Mouse (Mus musculus) MEL (cell line): ENCODE measurements around the gene Yap1.

Experiments
- CHD1 ChIP-seq: IDR thresholded peaks from 2 replicates; pipeline ENCODE4 v1.6.1; 2012; ENCODE audit warnings: low read depth, mild to moderate bottlenecking, inconsistent platforms, low read length, improper control_type of control experiment
- CHD2 ChIP-seq: IDR thresholded peaks from 2 replicates; pipeline ENCODE4 v1.6.1; 2011; ENCODE audit warnings: low read length, improper control_type of control experiment
- CTCF ChIP-seq, 3 experiments: IDR thresholded peaks in 2 of 3; conservative IDR thresholded peaks in 1 of 3; 2 replicates each; pipeline ENCODE4 v1.5.1; 2011 to 2012; ENCODE audit warnings: low read length in 3 of 3, low read depth in 2 of 3, mild to moderate bottlenecking in 2 of 3, improper control_type of control experiment in 1 of 3, inconsistent platforms in 1 of 3, mixed read lengths in 1 of 3, moderate library complexity in 1 of 3; ENCODE audit not compliant: control insufficient read depth in 1 of 3, insufficient read depth in 1 of 3, poor library complexity in 1 of 3, severe bottlenecking in 1 of 3
- ETS1 ChIP-seq: IDR thresholded peaks from 2 replicates; pipeline ENCODE4 v1.6.1; 2012; ENCODE audit warnings: low read depth, mild to moderate bottlenecking, inconsistent platforms, low read length, improper control_type of control experiment, moderate library complexity
- MAZ ChIP-seq: IDR thresholded peaks from 2 replicates; pipeline ENCODE4 v1.6.1; 2012; ENCODE audit warnings: low read depth, mild to moderate bottlenecking, inconsistent platforms, low read length, improper control_type of control experiment
- MEF2A ChIP-seq: IDR thresholded peaks from 2 replicates; pipeline ENCODE4 v1.6.1; 2014; ENCODE audit warnings: low read depth, mild to moderate bottlenecking, inconsistent platforms, low read length, improper control_type of control experiment; ENCODE audit not compliant: poor library complexity, insufficient replicate concordance, severe bottlenecking; ENCODE audit errors: extremely low read depth
- POLR2A ChIP-seq, 2 experiments: IDR thresholded peaks; 2 replicates each; pipeline ENCODE4 v1.6.1; 2011 to 2012; ENCODE audit warnings: low read length in 2 of 2, mild to moderate bottlenecking in 2 of 2, control low read depth in 1 of 2, improper control_type of control experiment in 1 of 2, low read depth in 1 of 2, moderate library complexity in 1 of 2; ENCODE audit not compliant: control insufficient read depth in 1 of 2, insufficient read depth in 1 of 2, poor library complexity in 1 of 2
- POLR2AphosphoS2 ChIP-seq: IDR thresholded peaks from 2 replicates; pipeline ENCODE4 v1.6.1; 2011; ENCODE audit warnings: low read length, improper control_type of control experiment
- POLR2AphosphoS5 ChIP-seq: IDR thresholded peaks from 2 replicates; pipeline ENCODE4 v1.6.1; 2012; ENCODE audit warnings: low read depth, borderline replicate concordance, mild to moderate bottlenecking, inconsistent platforms, low read length, moderate library complexity, mixed read lengths
- TAL1 ChIP-seq: IDR thresholded peaks from 2 replicates; pipeline ENCODE4 v1.6.1; 2012; ENCODE audit warnings: mild to moderate bottlenecking, inconsistent platforms, low read length, moderate library complexity, mixed read lengths
- TCF12 ChIP-seq: IDR thresholded peaks from 2 replicates; pipeline ENCODE4 v1.6.1; 2014; ENCODE audit warnings: low read depth, mild to moderate bottlenecking, inconsistent platforms, low read length, improper control_type of control experiment, moderate library complexity
- USF2 ChIP-seq, 2 experiments: IDR thresholded peaks; 2 replicates each; pipeline ENCODE4 v1.6.1; 2011 to 2012; ENCODE audit warnings: improper control_type of control experiment in 2 of 2, low read length in 2 of 2, borderline replicate concordance in 1 of 2, inconsistent platforms in 1 of 2, low read depth in 1 of 2, mild to moderate bottlenecking in 1 of 2; ENCODE audit not compliant: insufficient read depth in 1 of 2
- ZKSCAN1 ChIP-seq: IDR thresholded peaks from 2 replicates; pipeline ENCODE4 v1.6.1; 2012; ENCODE audit warnings: low read depth, mild to moderate bottlenecking, inconsistent platforms, low read length, improper control_type of control experiment, moderate library complexity

- no peak for TF ChIP-seq CHD1
- TF ChIP-seq POLR2A (IDR thresholded peaks at IDR 0.05; ENCODE audit: control insufficient read depth in 1 of 2, insufficient read depth in 1 of 2, low read depth in 1 of 2, low read length in 2 of 2, poor library complexity in 1 of 2), result no peak
- no peak for TF ChIP-seq POLR2AphosphoS5
- no peak for TF ChIP-seq MAZ
- no peak for TF ChIP-seq CHD2
- TF ChIP-seq TCF12, result no peak
- no peak for TF ChIP-seq CTCF (IDR thresholded peaks at IDR 0.05 in 2 of 3, conservative IDR thresholded peaks at IDR 0.05 in 1 of 3; ENCODE audit: control insufficient read depth in 1 of 3, insufficient read depth in 1 of 3, low read depth in 2 of 3, low read length in 3 of 3, poor library complexity in 1 of 3, severe bottlenecking in 1 of 3)
- no peak for TF ChIP-seq TAL1
- TF ChIP-seq USF2 (IDR thresholded peaks at IDR 0.05; ENCODE audit: borderline replicate concordance in 1 of 2, insufficient read depth in 1 of 2, low read depth in 1 of 2, low read length in 2 of 2), result no peak
- no peak for TF ChIP-seq ETS1
- TF ChIP-seq MEF2A, result no peak
- no peak for TF ChIP-seq POLR2AphosphoS2
- TF ChIP-seq ZKSCAN1, result no peak
These were observed 17.3 kb downstream of the Yap1 start for GRCm38 (mm10) chr9:7987119-7987518.
